Mouse (Mus musculus) CD4-positive, CD25-positive, alpha-beta regulatory T cell, adult 4 months (primary cell): ENCODE data around the gene Selenon. TPM values are rescaled to one million over a fixed set of nuclear protein-coding genes. Genes with fewer than 3 reads are reported as not detected.

ENCODE experiments used
- ATAC-seq: one replicate; pipeline ENCODE4 v1.8.0; 2017
- polyA plus RNA-seq, 2 experiments: library from polyadenylated mRNA; unstranded; fragments of 100-300 nt; shearing (Covaris generic); gene quantifications; one replicate each; pipeline ENCODE4 v1.2.1; 2017

Gene Selenon
- polyA plus RNA-seq, 2 experiments from 2014 or later: 0.19 to 1.9 TPM

GRCm38 (mm10) chr4:134542726-134543125 is 9.2 kb downstream of the Selenon start:
- ATAC-seq: no peak

- no peak for ATAC-seq
Observed at GRCm38 (mm10) chr4:134538997-134539580, 12.9 kb downstream of the Selenon start.

GRCm38 (mm10) chr4:134535787-134536151 is 16.2 kb downstream of the Selenon start:
- ATAC-seq: peak; percentile 24

GRCm38 (mm10) chr4:134534932-134535786 is 16.8 kb downstream of the Selenon start, which contains the start of gene Mtfr1l:
TSS of gene Mtfr1l (minus strand) at chr4:134535387.
- ATAC-seq: peak; percentile 95

GRCm38 (mm10) chr4:134534124-134534886 is 17.7 kb downstream of the Selenon start:
- ATAC-seq: peak; percentile 58

GRCm38 (mm10) chr4:134533421-134533820 is 18.5 kb downstream of the Selenon start:
- ATAC-seq: no peak

- no peak for ATAC-seq
Observed at GRCm38 (mm10) chr4:134532928-134533327, 19.0 kb downstream of the Selenon start.

- ATAC-seq: no peak
Observed at GRCm38 (mm10) chr4:134526220-134526619, 25.7 kb downstream of the Selenon start.

GRCm38 (mm10) chr4:134525806-134526205 is 26.2 kb downstream of the Selenon start:
- ATAC-seq: no peak

GRCm38 (mm10) chr4:134523447-134523846 is 28.5 kb downstream of the Selenon start:
- ATAC-seq: no peak

- ATAC-seq: no peak
Observed at GRCm38 (mm10) chr4:134519281-134519680, 32.7 kb downstream of the Selenon start.

GRCm38 (mm10) chr4:134518541-134518940 is 33.4 kb downstream of the Selenon start:
- no peak for ATAC-seq

GRCm38 (mm10) chr4:134517719-134518118 is 34.2 kb downstream of the Selenon start:
- ATAC-seq: no peak

GRCm38 (mm10) chr4:134516981-134517380 is 35.0 kb downstream of the Selenon start:
- no peak for ATAC-seq

- no peak for ATAC-seq
Observed at GRCm38 (mm10) chr4:134515614-134516013, 36.4 kb downstream of the Selenon start.

- no peak for ATAC-seq
Observed at GRCm38 (mm10) chr4:134514309-134514930, 37.5 kb downstream of the Selenon start.

GRCm38 (mm10) chr4:134512798-134513197 is 39.2 kb downstream of the Selenon start:
- no peak for ATAC-seq

- ATAC-seq: no peak
Observed at GRCm38 (mm10) chr4:134511730-134512129, 40.2 kb downstream of the Selenon start.

- ATAC-seq: peak; percentile 99
Observed at GRCm38 (mm10) chr4:134510845-134511411, 41.0 kb downstream of the Selenon start, which contains the start of gene Aunip. TSS of gene Aunip (plus strand) at chr4:134510999.

GRCm38 (mm10) chr4:134510396-134510795 is 41.6 kb downstream of the Selenon start:
- ATAC-seq: no peak

GRCm38 (mm10) chr4:134506713-134507112 is 45.3 kb downstream of the Selenon start:
- ATAC-seq: no peak

GRCm38 (mm10) chr4:134505966-134506594 is 45.9 kb downstream of the Selenon start:
- no peak for ATAC-seq
